Mouse (Mus musculus): ENCODE measurements at regions not wholly inside any gene's neighbourhood (a gene's known extent, or its start where the extent isn't known, plus 50 kb on each side); places are given as distances from the start of the nearest gene placed in this dataset.

DNA sequence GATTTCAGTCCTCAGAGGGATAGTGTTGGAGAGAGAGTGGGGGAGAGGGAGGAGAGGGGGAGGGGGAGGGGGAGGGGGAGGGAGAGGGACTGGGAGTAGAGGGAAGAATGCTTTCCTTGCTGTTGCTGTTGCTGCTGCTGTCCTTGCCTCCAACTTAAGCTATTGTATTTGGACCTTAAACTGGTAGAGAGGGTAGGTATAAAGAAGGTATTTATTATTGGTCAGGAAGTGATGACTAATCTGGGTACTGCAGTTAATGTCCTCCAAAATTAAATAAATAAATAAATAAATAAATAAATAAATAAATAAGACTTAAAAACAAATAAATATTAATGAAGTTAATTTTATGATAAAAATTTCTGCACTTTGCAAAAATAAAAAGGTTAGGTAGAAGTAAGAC is 1396.6 kb upstream of the Cdh9 start:
- TF ChIP-seq EP300 (IDR thresholded peaks at IDR 0.05; ENCODE audit: insufficient read depth, low read depth, low read length) = no peak
- no peak for TF ChIP-seq CTCF (IDR thresholded peaks at IDR 0.05)
- TF ChIP-seq POLR2A (IDR thresholded peaks at IDR 0.05; ENCODE audit: insufficient read depth, low read depth, low read length) = no peak
